Mouse (Mus musculus): ENCODE measurements around the gene Cspg4. TPM values are rescaled to one million over a fixed set of nuclear protein-coding genes. Genes with fewer than 3 reads are reported as not detected.

Gene Cspg4
- polyA plus RNA-seq (2014; fragmentation: Nextera tagmentation; extraction: Ambion mirVana) = 1.1 and 1.3 TPM in 2 replicates

DNA sequence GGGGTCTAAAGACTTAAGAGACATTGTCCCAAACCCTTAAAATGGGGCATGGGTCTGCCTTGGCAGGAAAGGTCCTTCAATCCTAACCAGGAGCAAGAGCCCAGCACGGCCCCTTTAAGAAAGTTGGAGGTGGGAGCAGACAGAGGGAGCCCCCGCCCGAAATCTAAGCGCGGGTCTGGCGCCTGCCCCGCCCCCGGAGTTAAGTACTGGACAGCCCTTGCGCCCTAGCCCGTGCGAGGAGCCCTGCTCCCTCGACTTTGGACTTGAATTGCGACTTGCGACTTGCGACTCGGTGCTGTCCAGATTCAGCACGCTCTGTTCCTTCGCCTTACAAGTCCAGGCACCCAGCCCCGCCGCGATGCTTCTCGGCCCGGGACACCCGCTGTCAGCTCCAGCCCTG lies at the start of gene Cspg4:
Gene Cspg4, plus strand, starts transcription at position 202 of the 400 bp plus-strand sequence.
- H3K27ac ChIP-seq (ENCODE audit: low read depth, low read length) = no peak within 1 kb of the TSS
- no peak for ATAC-seq (replicated peaks; ENCODE audit: low FRiP score)

GRCm38 (mm10) chr9:56824900-56825299 lies 39.9 kb upstream of the Cspg4 start:
- 10% methylated on average over 3 of the region's 3 CpGs for WGBS
- H3K36me3 ChIP-seq (ENCODE audit: control insufficient read depth, insufficient read depth, low read length) = no peaks in the 10 kb centered on the region
- no peak overlapping the region for H3K9ac ChIP-seq (ENCODE audit: low read depth, low read length)
- H3K9me3 ChIP-seq (ENCODE audit: control insufficient read depth, low read length) = no peaks in the 10 kb centered on the region
- H3K4me1 ChIP-seq (replicated peaks; ENCODE audit: control insufficient read depth, insufficient read depth, low read length) = no peaks in the 10 kb centered on the region
- H3K4me2 ChIP-seq = no peak overlapping the region
- no peak overlapping the region for H3K4me3 ChIP-seq (ENCODE audit: low read depth, low read length)
- H3K27me3 ChIP-seq (replicated peaks; ENCODE audit: control insufficient read depth, insufficient read depth, low read length) = peaks cover 19% of the 10 kb centered on the region
- DNase-seq (ENCODE audit: low spot score) (no peak), ATAC-seq (replicated peaks; ENCODE audit: low FRiP score) (no peak)
- H3K27ac ChIP-seq (ENCODE audit: low read depth, low read length) = no peak overlapping the region

More for the DNA sequence above, at the start of gene Cspg4:
- peak within 1 kb of the TSS; percentile 30 for H3K4me3 ChIP-seq (ENCODE audit: low read depth, low read length)
- no peaks in the 10 kb centered on the region for H3K4me1 ChIP-seq (replicated peaks; ENCODE audit: control insufficient read depth, insufficient read depth, low read length)
- H3K36me3 ChIP-seq (ENCODE audit: control insufficient read depth, insufficient read depth, low read length) = no peaks in the 10 kb centered on the region
- peak within 1 kb of the TSS; percentile 48 for H3K4me2 ChIP-seq
- 6% methylated on average over 24 of the region's 24 CpGs for WGBS
- H3K27me3 ChIP-seq (replicated peaks; ENCODE audit: control insufficient read depth, insufficient read depth, low read length) = peaks cover 35% of the 10 kb centered on the region
- no peaks in the 10 kb centered on the region for H3K9me3 ChIP-seq (ENCODE audit: control insufficient read depth, low read length)
- DNase-seq (ENCODE audit: low spot score) = no peak
- H3K9ac ChIP-seq (ENCODE audit: low read depth, low read length) = no peak within 1 kb of the TSS

GRCm38 (mm10) chr9:56825476-56826213 lies 39.2 kb upstream of the Cspg4 start:
- ATAC-seq (replicated peaks; ENCODE audit: low FRiP score) = no peak
- no peak overlapping the region for H3K9ac ChIP-seq (ENCODE audit: low read depth, low read length)
- peaks cover 19% of the 10 kb centered on the region for H3K27me3 ChIP-seq (replicated peaks; ENCODE audit: control insufficient read depth, insufficient read depth, low read length)
- no peaks in the 10 kb centered on the region for H3K4me1 ChIP-seq (replicated peaks; ENCODE audit: control insufficient read depth, insufficient read depth, low read length)
- DNase-seq (ENCODE audit: low spot score) = no peak
- no peak overlapping the region for H3K27ac ChIP-seq (ENCODE audit: low read depth, low read length)
- H3K9me3 ChIP-seq (ENCODE audit: control insufficient read depth, low read length) = no peaks in the 10 kb centered on the region
- no peaks in the 10 kb centered on the region for H3K36me3 ChIP-seq (ENCODE audit: control insufficient read depth, insufficient read depth, low read length)
- H3K4me2 ChIP-seq = peak overlapping the region; percentile 13
- H3K4me3 ChIP-seq (ENCODE audit: low read depth, low read length) = no peak overlapping the region
- WGBS = 18% methylated on average over 21 of the region's 21 CpGs

- WGBS = 48% methylated on average over 9 of the region's 9 CpGs
- Histone ChIP-seq H3K4me1 (replicated peaks; ENCODE audit: control insufficient read depth, insufficient read depth, low read length) (no peaks in the 10 kb centered on the region), H3K27ac (ENCODE audit: low read depth, low read length) (no peak overlapping the region), H3K9ac (ENCODE audit: low read depth, low read length) (no peak overlapping the region), H3K9me3 (ENCODE audit: control insufficient read depth, low read length) (no peaks in the 10 kb centered on the region), H3K4me2 (no peak overlapping the region), H3K4me3 (ENCODE audit: low read depth, low read length) (no peak overlapping the region), H3K27me3 (replicated peaks; ENCODE audit: control insufficient read depth, insufficient read depth, low read length) (peaks cover 28% of the 10 kb centered on the region), H3K36me3 (ENCODE audit: control insufficient read depth, insufficient read depth, low read length) (no peaks in the 10 kb centered on the region)
- no peak for ATAC-seq (replicated peaks; ENCODE audit: low FRiP score)
- DNase-seq (ENCODE audit: low spot score) = no peak
Measured at GRCm38 (mm10) chr9:56828146-56828545, 36.7 kb upstream of the Cspg4 start.

DNA sequence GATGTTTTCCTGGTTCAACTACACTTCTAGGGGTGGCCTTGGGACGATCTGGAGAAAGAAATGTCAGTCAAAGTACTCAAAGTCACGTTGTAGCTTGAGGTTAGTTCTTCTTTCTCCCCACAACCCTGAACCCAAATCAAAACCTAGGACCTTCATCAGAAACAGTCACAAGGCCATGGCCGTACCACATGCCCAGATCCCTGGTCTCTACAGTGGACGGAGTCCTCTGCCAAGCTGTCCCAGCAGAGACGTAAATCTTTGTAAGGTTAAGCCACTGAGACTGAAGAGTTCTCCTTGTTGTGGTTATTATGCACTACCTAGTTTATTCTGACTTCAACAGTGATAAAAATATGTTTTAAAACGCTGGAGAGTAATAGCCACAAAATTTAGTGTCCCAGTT lies 36.0 kb upstream of the Cspg4 start:
- no peaks in the 10 kb centered on the region for H3K4me1 ChIP-seq (replicated peaks; ENCODE audit: control insufficient read depth, insufficient read depth, low read length)
- no peaks in the 10 kb centered on the region for H3K36me3 ChIP-seq (ENCODE audit: control insufficient read depth, insufficient read depth, low read length)
- H3K9ac ChIP-seq (ENCODE audit: low read depth, low read length) = no peak overlapping the region
- 68% methylated on average over 6 of the region's 6 CpGs for WGBS
- no peak overlapping the region for H3K27ac ChIP-seq (ENCODE audit: low read depth, low read length)
- no peak for DNase-seq (ENCODE audit: low spot score)
- H3K4me2 ChIP-seq = no peak overlapping the region
- no peaks in the 10 kb centered on the region for H3K9me3 ChIP-seq (ENCODE audit: control insufficient read depth, low read length)
- peaks cover 30% of the 10 kb centered on the region for H3K27me3 ChIP-seq (replicated peaks; ENCODE audit: control insufficient read depth, insufficient read depth, low read length)
- H3K4me3 ChIP-seq (ENCODE audit: low read depth, low read length) = no peak overlapping the region
- no peak for ATAC-seq (replicated peaks; ENCODE audit: low FRiP score)

- DNase-seq (ENCODE audit: low spot score) (no peak), ATAC-seq (replicated peaks; ENCODE audit: low FRiP score) (no peak)
- peaks cover 26% of the 10 kb centered on the region for H3K27me3 ChIP-seq (replicated peaks; ENCODE audit: control insufficient read depth, insufficient read depth, low read length)
- H3K4me2 ChIP-seq = no peak overlapping the region
- no peaks in the 10 kb centered on the region for H3K9me3 ChIP-seq (ENCODE audit: control insufficient read depth, low read length)
- WGBS = 32% methylated on average over 4 of the region's 4 CpGs
- H3K4me1 ChIP-seq (replicated peaks; ENCODE audit: control insufficient read depth, insufficient read depth, low read length) = no peaks in the 10 kb centered on the region
- H3K36me3 ChIP-seq (ENCODE audit: control insufficient read depth, insufficient read depth, low read length) = no peaks in the 10 kb centered on the region
- H3K9ac ChIP-seq (ENCODE audit: low read depth, low read length) = no peak overlapping the region
- no peak overlapping the region for H3K4me3 ChIP-seq (ENCODE audit: low read depth, low read length)
- no peak overlapping the region for H3K27ac ChIP-seq (ENCODE audit: low read depth, low read length)
Measured at GRCm38 (mm10) chr9:56830162-56830561, 34.7 kb upstream of the Cspg4 start.

DNA sequence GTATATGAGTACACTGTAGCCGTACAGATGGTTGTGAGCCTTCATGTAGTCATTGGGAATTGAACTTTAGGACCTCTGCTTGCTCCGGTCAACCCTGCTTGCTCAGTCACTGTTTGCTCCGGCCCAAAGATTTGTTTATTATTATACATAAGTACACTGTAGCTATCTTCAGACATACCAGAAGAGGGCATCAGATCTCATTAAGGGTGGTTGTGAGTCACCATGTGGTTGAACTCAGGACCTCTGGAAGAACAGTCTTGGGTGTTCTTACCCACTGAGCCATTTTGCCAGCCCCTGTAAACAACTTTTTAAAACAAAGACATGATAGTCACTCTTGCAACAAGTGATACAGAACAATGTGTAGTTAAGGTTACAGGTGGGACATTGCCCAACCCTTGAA lies 32.9 kb upstream of the Cspg4 start:
- no peak for ATAC-seq (replicated peaks; ENCODE audit: low FRiP score)
- H3K4me2 ChIP-seq = no peak overlapping the region
- no peaks in the 10 kb centered on the region for H3K36me3 ChIP-seq (ENCODE audit: control insufficient read depth, insufficient read depth, low read length)
- no peaks in the 10 kb centered on the region for H3K9me3 ChIP-seq (ENCODE audit: control insufficient read depth, low read length)
- no peak overlapping the region for H3K27ac ChIP-seq (ENCODE audit: low read depth, low read length)
- DNase-seq (ENCODE audit: low spot score) = no peak
- 69% methylated on average over 3 of the region's 3 CpGs for WGBS
- H3K27me3 ChIP-seq (replicated peaks; ENCODE audit: control insufficient read depth, insufficient read depth, low read length) = peaks cover 13% of the 10 kb centered on the region; the same call in 1 of the 2 replicates
- H3K4me3 ChIP-seq (ENCODE audit: low read depth, low read length) = no peak overlapping the region
- H3K9ac ChIP-seq (ENCODE audit: low read depth, low read length) = no peak overlapping the region
- H3K4me1 ChIP-seq (replicated peaks; ENCODE audit: control insufficient read depth, insufficient read depth, low read length) = no peaks in the 10 kb centered on the region

GRCm38 (mm10) chr9:56832900-56833299 lies 31.9 kb upstream of the Cspg4 start:
- Histone ChIP-seq H3K4me2 (no peak overlapping the region), H3K27me3 (replicated peaks; ENCODE audit: control insufficient read depth, insufficient read depth, low read length) (peaks cover 11% of the 10 kb centered on the region; the same call in 1 of the 2 replicates), H3K27ac (ENCODE audit: low read depth, low read length) (no peak overlapping the region), H3K9me3 (ENCODE audit: control insufficient read depth, low read length) (no peaks in the 10 kb centered on the region), H3K4me3 (ENCODE audit: low read depth, low read length) (no peak overlapping the region), H3K4me1 (replicated peaks; ENCODE audit: control insufficient read depth, insufficient read depth, low read length) (no peaks in the 10 kb centered on the region), H3K9ac (ENCODE audit: low read depth, low read length) (no peak overlapping the region), H3K36me3 (ENCODE audit: control insufficient read depth, insufficient read depth, low read length) (no peaks in the 10 kb centered on the region)
- 28% methylated on average over 6 of the region's 6 CpGs for WGBS
- ATAC-seq (replicated peaks; ENCODE audit: low FRiP score) (no peak), DNase-seq (ENCODE audit: low spot score) (no peak)

DNA sequence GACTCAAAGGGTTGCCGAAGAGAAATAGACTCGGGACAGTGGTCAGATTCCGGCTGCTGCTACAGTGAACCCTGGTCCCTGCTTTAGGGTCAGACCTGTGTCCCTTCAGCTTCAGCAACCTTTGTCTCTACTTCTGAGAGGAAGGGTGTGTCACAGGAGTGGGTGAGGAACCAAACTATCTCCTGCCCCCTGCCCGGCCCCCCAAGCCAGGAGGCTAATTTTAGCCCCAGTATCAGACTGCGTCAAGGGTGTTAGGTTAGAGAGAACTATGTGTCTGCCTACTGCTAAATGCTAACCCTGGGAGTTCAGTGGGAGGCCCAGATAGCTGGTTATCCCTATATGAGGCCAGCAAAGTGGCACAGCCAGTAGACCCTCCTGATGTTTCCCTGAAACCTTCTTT lies 29.7 kb upstream of the Cspg4 start:
- Histone ChIP-seq H3K4me1 (replicated peaks; ENCODE audit: control insufficient read depth, insufficient read depth, low read length) (no peaks in the 10 kb centered on the region), H3K4me2 (no peak overlapping the region), H3K4me3 (ENCODE audit: low read depth, low read length) (no peak overlapping the region), H3K27ac (ENCODE audit: low read depth, low read length) (no peak overlapping the region), H3K9me3 (ENCODE audit: control insufficient read depth, low read length) (no peaks in the 10 kb centered on the region), H3K36me3 (ENCODE audit: control insufficient read depth, insufficient read depth, low read length) (no peaks in the 10 kb centered on the region), H3K27me3 (replicated peaks; ENCODE audit: control insufficient read depth, insufficient read depth, low read length) (peaks cover 14% of the 10 kb centered on the region), H3K9ac (ENCODE audit: low read depth, low read length) (no peak overlapping the region)
- DNase-seq (ENCODE audit: low spot score) (no peak), ATAC-seq (replicated peaks; ENCODE audit: low FRiP score) (no peak)
- 63% methylated on average over 5 of the region's 5 CpGs for WGBS
